Mouse (Mus musculus): ENCODE results near the gene Pde11a. TPM values are rescaled to one million over a fixed set of nuclear protein-coding genes. Genes with fewer than 3 reads are reported as not detected.

Gene Pde11a
- polyA plus RNA-seq, 1 experiment: 1.6 TPM

DNA sequence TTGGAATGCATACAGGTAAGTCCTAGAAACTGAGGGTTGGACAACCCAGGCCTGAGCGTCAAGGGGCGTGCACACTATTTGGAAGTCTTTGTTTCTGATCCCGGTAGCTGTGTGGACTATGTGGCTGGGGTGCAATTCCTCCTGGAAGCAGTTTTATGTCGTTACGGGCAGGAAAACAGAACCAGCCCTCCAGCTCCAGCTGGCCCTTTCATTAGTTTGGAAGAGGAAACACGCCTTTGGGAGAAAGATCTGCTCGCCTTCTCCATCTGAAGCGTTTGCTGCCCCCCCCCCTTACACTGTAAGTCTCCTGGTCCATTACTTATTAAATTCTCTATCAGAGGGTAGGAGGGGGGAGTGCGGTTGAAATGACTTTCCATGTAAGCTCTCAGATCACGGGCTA lies 279.0 kb downstream of the Pde11a start:
- DNase-seq (ENCODE audit: extremely low spot score in 1 of 2, low spot score in 1 of 2): no peak

DNA sequence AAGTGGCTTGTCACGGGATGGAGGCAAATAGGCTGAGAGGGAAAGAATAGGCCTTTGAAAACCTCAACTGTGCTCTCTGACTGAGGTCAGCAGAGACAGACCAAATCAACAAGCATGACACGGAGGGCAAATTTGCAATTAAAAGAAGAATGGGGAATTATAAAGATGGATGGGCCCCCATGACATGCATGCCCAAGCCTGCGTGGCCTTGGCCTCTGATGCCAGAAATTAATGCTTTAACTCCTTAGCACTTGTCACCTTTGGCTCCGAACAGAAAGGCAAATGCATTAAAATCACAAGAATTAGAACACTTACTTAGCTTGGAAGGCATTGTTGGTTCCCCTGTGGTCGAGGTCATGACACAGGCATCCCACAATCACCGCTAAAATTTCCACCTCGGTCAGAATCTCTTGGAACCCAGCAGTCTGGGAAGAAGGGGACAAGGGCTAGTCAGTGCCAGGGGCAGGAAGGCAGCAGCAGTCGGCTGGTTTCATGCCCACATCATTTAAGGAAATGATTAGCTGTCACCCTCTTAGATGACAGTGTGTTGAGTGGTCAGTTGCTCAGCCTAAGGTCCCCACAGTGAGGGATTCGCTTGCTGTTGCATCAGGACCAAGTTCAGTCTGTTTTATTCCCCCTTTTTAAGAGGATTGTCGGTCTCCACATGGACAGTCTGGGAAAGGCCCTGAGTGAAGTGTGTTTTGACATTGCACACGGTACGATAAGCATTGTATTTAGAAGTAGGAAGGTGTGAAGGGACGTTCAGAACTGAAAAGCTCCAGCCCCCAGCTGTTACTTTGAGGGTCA lies 279.7 kb downstream of the Pde11a start:
- no peak for DNase-seq (ENCODE audit: extremely low spot score in 1 of 2, low spot score in 1 of 2)

DNA sequence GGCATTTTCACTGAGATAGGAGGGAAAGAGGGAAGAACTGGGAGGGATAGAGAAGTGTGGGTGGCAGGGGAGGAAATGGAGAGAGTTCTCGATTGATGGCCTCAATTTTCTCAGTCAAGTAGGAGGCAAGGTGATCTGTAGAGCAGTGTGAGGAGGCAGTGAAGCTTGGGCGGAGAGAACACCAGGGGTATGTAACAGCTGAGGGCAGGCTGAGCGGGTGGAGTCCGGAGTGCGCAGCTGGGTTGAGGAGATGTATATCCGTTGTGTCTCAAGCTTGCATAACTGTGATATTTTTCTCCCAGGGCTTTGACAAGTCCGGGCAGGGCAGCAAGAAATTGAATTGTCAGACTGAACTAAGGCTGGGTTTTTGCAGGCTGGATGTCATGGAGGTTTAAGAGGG lies 281.0 kb downstream of the Pde11a start:
- DNase-seq (ENCODE audit: extremely low spot score in 1 of 2, low spot score in 1 of 2): peak in 1 of 2 experiments; percentile 15

DNA sequence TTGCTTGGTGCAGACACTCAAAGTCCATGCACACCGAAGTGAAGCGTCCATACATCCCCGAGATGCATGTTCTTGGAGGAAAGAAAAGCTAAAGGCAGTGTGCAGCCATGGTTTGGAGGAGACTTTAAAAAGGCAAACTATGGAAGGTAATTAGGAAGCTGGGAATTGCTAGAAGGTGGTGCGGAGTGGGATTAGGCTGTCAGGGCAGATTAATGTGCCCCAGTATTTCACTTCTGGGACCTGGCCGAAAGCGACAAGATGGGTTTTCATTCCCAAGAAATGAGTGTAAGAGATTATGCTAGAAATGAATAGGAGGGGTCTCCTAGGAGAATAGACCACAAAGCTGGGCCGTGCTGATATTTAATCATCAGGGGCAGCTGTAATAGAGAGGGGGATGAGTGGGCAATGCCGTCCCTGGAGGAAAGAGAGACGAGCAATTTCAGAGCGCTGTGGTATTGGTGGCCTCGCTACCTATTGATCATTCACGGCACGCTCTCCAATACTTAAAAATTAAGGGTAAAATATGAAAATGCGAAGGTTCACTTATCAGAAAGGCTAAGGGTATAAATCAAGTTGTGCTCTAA lies 284.7 kb downstream of the Pde11a start:
- DNase-seq (ENCODE audit: extremely low spot score in 1 of 2, low spot score in 1 of 2): no peak

DNA sequence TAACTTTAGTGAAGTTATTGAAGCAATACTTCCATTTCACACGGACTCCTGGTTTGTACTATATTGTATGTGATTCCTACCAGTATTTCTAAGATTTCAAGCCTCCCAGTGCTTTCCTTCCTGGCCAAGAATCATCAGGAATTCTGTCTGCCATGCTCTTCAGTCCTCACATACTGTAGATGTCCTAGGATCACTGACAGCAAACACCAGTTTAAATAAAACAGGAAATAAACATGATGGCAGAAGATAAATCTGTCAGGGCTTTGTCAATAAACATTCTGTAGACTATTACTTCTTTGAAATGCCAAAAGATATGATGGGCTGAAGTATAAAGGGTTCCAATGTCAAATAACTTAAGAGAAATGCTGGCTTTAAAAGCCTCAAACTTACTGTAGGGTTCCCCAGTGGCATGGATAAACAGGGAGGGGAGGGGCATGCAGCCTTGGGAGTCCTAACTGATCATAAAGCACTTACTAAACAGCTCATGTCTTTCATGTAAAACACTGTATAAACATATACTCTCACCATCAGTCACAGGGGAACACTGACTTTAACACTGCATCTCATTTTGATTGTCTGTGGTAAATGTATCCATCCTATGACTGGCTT lies 285.6 kb downstream of the Pde11a start:
- DNase-seq (ENCODE audit: extremely low spot score in 1 of 2, low spot score in 1 of 2): no peak

DNA sequence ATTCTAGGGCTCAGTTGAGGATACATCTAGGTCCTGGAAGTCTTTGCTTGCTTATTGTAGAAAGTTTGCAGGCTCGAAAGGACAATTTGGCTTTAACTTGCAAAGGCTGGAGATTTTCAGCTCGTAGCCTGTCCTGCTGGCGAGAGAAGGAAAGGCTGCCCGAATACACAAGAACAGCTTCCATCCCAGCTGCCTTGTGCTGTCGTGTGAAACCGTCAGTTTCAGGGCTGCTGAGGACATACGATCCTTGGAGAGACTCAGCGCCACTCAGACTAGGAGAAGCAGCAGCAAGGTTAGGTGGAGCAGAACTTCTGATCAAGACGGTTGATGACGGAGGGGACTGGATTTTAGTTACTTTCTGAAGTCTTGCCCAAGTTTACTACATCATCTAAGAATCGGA lies 287.2 kb downstream of the Pde11a start:
- DNase-seq (ENCODE audit: extremely low spot score in 1 of 2, low spot score in 1 of 2): no peak

DNA sequence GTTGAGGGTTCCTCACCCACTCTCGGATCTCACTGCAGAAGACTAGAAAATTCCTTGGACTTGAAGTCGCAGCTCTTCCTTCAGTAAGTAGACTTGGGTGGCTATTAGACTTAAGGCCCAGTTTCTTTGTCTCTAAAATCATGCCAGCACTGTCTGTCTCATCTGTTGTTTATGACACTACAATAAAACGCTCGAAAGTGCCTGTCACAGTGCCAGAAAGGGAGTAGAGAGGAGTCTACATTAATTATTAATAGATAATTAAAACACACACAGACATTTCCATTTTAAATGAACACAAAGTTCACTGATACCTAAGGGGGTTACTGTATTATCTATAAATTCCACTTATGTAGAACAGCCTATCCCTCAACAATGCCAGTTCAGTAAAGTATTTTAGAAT lies 287.7 kb downstream of the Pde11a start:
- no peak for DNase-seq (ENCODE audit: extremely low spot score in 1 of 2, low spot score in 1 of 2)

DNA sequence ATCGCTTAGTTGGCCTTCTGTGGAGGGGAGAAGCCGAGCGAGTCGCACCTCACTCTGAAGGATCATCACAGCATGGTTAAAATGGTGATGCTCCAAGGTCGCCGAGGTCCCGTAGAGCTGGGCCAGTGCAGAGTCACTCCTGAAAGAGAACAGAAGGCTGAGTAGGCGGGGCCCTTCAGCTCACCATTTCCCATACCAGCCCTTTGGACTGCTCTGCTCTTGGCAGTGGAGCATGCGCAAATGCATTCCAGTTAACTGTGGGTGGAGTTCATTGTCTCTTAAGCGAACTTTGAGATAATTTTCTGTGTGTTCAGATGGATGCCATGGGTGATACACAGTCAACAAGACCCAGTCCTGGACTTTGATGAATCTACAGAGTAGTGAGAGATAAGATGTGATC lies 288.5 kb downstream of the Pde11a start:
- DNase-seq (ENCODE audit: extremely low spot score in 1 of 2, low spot score in 1 of 2): no peak

DNA sequence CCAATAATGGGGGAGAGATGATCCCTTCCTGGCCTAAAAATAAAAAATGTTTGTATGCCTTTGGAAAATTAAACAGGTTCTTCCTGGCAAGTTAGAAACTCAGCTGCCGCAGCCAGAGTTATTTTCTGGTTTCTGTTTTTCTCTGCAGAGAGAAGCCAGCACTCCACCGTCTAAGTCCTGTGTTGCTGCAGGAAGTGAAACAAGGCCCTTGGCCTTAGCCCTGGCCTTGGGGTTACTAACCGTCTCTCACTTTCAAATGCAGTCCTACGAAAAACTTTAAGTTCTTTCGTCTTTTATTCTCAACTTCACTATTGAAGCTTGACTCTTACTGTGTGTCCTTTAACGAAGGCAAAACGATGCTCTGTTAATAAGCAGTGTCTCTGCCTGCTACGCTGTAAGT lies 289.0 kb downstream of the Pde11a start:
- DNase-seq (ENCODE audit: extremely low spot score in 1 of 2, low spot score in 1 of 2): no peak

DNA sequence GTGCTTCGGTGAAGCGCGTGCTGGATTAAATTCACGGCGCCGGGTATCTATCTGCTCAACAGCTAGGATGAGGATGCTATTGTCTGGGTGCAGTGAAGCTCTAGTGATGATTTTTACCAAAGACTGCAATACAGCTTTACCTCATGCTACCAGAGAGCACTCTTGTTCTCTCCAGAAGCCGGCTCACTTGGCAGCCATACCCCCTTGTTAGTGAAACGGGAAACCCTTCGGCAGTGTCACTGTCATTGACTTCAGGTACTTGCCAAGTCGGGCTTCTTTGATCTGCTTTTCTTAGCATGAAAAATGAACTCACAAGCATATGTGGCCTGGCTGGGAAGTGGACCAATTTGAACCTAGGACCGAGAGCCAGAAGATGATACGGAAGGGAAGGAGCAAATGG lies 290.8 kb downstream of the Pde11a start:
- DNase-seq (ENCODE audit: extremely low spot score in 1 of 2, low spot score in 1 of 2): no peak

DNA sequence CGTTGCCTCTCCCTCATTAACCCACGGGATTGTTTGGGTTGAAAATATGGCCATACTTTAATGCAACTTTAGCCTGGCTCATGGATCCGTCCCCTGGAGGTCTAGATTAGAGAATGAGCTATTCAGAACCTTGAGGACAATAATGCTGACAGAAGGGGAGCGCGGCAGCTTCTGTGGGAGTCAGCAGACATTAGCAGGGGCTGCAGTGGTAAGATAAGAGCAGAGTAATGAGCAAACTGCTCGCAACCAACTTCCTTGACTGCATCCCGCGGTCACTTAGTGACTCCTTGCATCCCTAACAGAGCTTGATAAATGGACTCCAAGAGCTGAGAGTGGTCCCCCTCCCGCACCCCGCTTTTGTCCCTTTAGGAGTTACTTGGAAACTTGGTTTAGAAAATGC lies 296.4 kb downstream of the Pde11a start:
- no peak for DNase-seq (ENCODE audit: extremely low spot score in 1 of 2, low spot score in 1 of 2)

DNA sequence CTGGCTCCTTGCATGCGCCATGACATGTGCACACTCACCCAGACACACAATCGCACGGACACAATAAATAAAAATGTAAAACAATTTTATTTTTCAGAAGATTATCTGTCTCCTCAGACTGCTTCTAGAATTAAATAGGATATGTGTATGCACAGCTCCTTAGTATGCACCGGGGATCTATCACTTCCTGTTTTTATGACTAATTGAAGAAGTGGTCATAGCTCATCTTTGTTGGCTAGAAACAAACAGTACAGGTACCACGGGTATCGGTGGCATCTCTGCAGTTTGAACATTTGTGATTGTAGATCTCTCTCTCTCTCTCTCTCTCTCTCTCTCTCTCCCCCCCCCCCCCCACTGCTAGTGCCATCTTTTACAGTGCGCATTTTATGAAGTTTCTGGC lies 298.5 kb downstream of the Pde11a start:
- DNase-seq (ENCODE audit: extremely low spot score in 1 of 2, low spot score in 1 of 2): no peak

DNA sequence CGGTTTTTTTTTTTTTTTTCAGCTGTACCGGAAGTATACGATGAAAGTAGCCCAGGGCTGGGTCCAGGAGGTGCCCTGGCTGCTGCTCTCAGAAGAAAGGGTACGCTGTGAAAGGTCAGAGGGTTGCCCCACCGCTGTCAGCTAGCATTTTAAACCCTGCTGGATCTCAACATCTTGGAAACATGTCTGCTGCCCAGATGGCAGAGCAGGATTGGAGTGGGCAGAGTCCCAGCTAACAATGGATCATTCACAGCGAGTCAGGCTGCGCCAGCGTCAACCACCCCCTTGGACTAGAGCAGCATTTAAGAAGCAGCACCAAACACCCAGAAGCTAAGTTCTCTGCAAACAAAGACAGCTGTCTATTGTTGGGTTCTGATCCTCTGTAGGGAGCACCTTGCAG lies 308.5 kb downstream of the Pde11a start:
- DNase-seq (ENCODE audit: extremely low spot score in 1 of 2, low spot score in 1 of 2): peak; percentile 72 to 86

DNA sequence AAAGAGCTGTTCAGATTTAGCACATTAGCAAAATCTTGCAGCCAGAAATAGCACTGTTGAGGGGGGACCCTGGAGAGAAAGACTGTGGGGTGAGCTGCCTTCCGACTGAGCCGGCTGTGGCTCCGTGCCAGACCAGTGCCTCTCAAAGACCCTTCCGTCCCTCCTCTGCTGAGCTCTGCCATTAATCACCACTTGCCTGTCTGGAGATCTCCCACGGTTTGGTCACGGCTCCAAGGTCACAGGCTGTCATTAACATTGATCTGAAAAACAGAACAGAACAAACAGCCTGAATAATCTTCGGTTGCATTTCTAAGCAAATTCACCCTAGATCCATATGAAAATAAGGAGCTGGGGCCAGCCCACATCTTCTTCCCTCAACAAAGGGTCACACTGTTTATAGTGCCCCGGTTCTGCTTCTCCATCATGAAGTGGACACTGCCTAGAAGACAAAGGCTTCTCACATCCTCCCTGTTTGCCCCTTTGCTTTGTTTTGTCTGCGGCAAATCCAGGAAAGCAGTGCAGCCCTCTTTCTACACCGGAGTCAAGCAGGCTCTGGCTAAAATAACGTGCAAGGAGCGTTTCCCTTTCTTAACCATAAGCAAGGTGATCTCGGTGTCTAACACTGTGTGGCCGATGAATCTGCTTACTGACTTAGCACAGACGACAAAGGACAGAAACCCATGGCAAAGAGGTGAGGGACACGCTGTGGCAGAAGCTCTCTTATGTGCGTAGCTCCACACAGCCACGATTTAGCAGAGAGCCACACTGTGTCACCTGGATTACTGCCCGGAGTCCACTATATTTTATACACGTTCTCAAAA lies 309.3 kb downstream of the Pde11a start:
- peak in 1 of 2 experiments; percentile 39 for DNase-seq (ENCODE audit: extremely low spot score in 1 of 2, low spot score in 1 of 2)

DNA sequence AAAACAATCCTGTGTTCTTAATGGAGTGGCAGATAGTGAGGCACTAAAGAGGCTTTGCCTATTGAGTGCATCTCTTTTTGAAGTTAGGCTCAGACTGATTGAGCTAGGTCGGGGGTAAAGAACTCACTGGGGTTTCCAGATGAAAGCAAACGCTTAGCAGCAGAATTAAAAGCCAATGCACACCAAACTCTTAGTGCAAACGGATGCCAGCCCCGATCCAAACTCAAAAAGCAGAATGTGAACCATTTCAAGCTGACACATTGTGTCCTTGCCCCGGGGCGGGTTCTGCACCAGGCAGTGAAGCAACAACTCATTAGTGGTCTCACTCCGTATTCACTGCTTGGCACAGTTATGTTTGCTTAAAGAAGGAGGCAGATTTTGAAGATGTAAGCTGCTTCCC lies 321.7 kb downstream of the Pde11a start:
- no peak for DNase-seq (ENCODE audit: extremely low spot score in 1 of 2, low spot score in 1 of 2)

DNA sequence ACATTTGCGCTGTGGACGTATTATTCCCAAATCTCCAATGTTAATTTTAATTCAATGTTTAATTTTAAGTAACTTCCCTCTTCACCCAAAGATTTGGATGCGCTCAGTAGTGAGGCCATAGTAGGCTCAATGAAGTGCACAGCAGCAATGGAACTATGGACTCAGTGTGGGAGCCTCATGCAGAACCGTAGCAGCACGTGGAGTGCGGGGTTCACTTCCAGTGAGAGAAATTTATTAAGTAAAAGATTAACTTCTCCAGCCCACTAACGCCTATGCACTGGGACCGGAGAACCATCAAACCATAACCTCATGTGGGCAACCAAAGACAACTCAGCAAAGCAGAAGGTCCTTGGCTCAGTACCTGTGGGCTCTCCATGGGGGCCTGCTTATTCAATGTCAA lies 322.4 kb downstream of the Pde11a start:
- DNase-seq (ENCODE audit: extremely low spot score in 1 of 2, low spot score in 1 of 2): no peak

DNA sequence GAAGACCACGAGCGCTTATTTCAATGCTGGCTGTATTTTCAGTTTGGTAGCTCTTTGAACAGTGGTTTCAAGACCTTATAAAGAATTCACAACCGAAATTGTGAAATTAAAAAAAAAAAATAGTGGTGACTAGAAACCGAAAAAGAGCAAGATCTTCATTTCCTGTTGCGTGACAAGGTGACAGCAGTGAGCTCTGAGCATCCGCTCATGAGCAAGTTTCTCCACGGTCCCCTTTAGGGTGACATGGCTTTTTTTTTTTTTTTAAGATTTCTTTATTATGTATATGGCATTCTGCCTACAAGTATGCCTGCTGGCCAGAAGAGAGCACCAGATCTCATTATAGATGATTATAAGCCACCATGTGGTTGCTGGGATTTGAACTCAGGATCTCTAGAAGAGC lies 323.1 kb downstream of the Pde11a start:
- no peak for DNase-seq (ENCODE audit: extremely low spot score in 1 of 2, low spot score in 1 of 2)

DNA sequence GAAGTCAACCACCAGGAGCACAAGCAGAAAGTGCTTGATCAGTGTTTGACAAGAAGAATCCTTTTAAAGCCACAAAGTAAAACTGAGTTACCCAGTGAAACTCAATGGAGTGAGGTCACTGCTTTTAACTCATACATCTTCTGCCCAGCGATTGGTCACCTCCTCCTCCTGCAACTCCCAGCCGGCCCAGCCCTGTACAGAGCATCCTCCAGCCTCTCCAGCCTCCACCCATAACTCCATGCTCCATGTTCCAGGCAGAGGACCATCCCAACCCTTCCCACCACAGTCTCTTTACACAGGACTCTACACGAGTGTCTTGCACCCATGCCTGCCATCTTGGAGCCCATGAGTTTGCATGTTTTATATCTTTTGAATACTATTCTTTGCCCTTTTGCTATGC lies 323.9 kb downstream of the Pde11a start:
- no peak for DNase-seq (ENCODE audit: extremely low spot score in 1 of 2, low spot score in 1 of 2)

DNA sequence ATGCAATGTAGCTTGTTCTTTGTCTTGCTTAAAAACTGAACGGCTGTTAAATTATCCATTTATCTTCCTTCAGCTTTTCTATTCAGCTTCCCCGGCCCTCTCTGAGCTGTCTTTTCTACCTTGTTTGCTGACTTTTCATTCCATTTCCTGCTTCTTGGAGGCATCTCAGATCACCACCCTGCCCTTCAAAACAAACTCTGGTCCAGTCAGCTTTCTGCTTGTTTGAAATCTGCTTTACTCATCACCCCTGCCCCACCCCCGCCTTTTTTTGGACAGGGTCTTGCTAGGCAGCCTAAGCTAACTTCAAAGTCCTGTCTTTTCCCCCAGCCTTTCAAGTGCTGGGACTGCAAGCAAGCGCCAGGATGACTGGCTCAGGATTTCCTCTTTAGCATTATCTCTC lies 332.4 kb downstream of the Pde11a start:
- DNase-seq (ENCODE audit: extremely low spot score in 1 of 2, low spot score in 1 of 2): no peak

DNA sequence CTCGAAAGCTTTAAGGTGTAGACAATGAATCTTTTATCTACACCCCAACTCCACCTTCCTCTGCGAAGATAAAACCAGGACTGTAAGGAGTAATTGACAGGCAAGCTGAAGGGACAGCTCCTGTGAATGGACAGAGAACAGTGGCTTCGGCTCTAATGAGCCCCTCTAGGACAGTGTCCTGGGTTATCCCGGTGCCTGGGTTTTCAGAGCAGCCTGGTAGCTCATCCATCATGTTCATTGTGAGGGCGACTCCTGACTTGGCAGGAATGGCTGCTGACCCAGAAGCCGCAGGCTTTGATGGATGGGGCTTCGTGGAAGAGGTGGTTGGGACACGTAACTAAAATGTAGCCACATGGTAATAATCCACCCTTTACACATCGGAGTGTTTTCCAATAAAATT lies 335.7 kb downstream of the Pde11a start:
- DNase-seq (ENCODE audit: extremely low spot score in 1 of 2, low spot score in 1 of 2): no peak

DNA sequence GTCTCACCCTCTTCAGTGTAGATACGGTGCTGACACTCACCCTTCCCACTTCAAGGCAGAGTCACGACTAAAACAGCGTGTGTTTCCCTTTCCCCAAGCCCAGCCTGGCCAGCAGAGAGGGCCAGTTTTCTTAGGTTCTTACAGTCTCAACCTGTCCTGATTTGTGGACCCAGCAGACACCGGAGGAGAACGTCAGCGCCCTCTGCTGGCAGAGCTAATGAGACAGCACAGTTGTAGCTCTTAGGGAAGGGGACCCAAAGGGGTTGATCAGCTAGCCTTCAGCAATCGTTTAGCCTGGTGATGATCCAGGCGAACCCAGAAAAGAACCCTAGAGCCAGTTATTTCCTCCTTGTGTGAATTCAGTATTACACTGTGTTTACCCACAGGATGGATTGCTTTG lies 337.2 kb downstream of the Pde11a start:
- peak in 1 of 2 experiments; percentile 78 for DNase-seq (ENCODE audit: extremely low spot score in 1 of 2, low spot score in 1 of 2)

All from frontal cortex, adult 2 months (tissue).